Comparison of ENCODE assay signal across 22 mouse cellular contexts in genomic region chr4:70321586-70321985, GRCm38 (mm10).
"Had no signal": no experiment of that assay in that cellular context is flagged by ENCODE, and none has a peak within 500 bp of the region (broad histone marks: within the 10 kb centered on the region; RNA-seq: fewer than 3 reads in every experiment).

No protein-coding gene starts in this region.

- H3K9ac ChIP-seq: kidney, embryonic 15.5 days; limb, embryonic 12.5 days; limb, embryonic 15.5 days; liver, embryonic 14.5 days; liver, postnatal 0 days; lung, embryonic 14.5 days; midbrain, embryonic 13.5 days; neural tube, embryonic 13.5 days had no signal

- H3K4me3 ChIP-seq: kidney, embryonic 15.5 days; limb, embryonic 12.5 days; limb, embryonic 15.5 days; megakaryocyte, embryonic 14.5 days; midbrain, embryonic 10.5 days; midbrain, embryonic 13.5 days; myocyte; neural tube, embryonic 13.5 days had no signal

- DNase-seq: kidney, adult 8-10 months; kidney, postnatal 14 days; kidney, postnatal 4 days; left cerebral cortex, postnatal 4 days; liver, postnatal 0 days; lung, embryonic 14.5 days; retina, postnatal 1 day; right cerebral cortex, postnatal 25 days; thymus, adult 18-20 months; thymus, postnatal 36 days had no signal

- ATAC-seq: liver, postnatal 0 days; lung, postnatal 0 days; midbrain, embryonic 13.5 days; midbrain, embryonic 16.5 days had no signal

- H3K9me3 ChIP-seq: kidney, embryonic 15.5 days; limb, embryonic 12.5 days; limb, embryonic 15.5 days; megakaryocyte, embryonic 14.5 days; midbrain, embryonic 10.5 days; midbrain, embryonic 13.5 days; neural tube, embryonic 13.5 days had no signal

- H3K4me1 ChIP-seq: kidney, embryonic 15.5 days; limb, embryonic 12.5 days; limb, embryonic 15.5 days; megakaryocyte, embryonic 14.5 days; midbrain, embryonic 10.5 days; midbrain, embryonic 13.5 days; neural tube, embryonic 13.5 days had no signal

- H3K27ac ChIP-seq: kidney, embryonic 15.5 days; limb, embryonic 12.5 days; liver, embryonic 14.5 days; midbrain, embryonic 10.5 days; midbrain, embryonic 13.5 days; neural tube, embryonic 13.5 days had no signal

- H3K4me2 ChIP-seq: kidney, embryonic 15.5 days; limb, embryonic 12.5 days; limb, embryonic 15.5 days; liver, embryonic 11.5 days; lung, embryonic 14.5 days; midbrain, embryonic 13.5 days; neural tube, embryonic 13.5 days had no signal

- H3K27me3 ChIP-seq: kidney, embryonic 15.5 days; limb, embryonic 12.5 days; limb, embryonic 15.5 days; megakaryocyte, embryonic 14.5 days; midbrain, embryonic 13.5 days; neural tube, embryonic 13.5 days had no signal
